Mouse (Mus musculus): ENCODE measurements around the gene Gpsm3. TPM values are rescaled to one million over a fixed set of nuclear protein-coding genes. Genes with fewer than 3 reads are reported as not detected.

Gpsm3 gene
- polyA plus RNA-seq, 1 experiment from 2014 or later, result 6.8 TPM

DNA sequence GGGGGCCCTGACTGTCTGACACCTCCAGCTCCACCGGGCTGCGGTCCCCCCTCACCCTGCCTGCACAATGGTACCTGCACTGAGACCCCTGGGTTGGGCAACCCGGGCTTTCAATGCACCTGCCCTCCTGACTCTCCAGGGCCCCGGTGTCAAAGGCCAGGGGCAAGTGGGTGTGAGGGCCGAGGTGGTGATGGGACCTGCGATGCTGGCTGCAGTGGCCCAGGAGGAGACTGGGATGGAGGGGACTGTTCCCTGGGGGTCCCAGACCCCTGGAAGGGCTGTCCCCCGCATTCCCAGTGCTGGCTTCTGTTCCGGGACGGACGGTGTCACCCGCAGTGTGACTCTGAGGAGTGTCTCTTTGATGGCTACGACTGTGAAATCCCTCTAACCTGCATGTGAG, 7.1 kb upstream of the Gpsm3 start:
- H3K4me2 ChIP-seq, result no peak overlapping the region
- 79% methylated on average over 12 of the region's 12 CpGs for WGBS
- no peak overlapping the region for H3K9ac ChIP-seq
- peaks cover 6% of the 10 kb centered on the region; the same call in 1 of the 2 replicates for H3K36me3 ChIP-seq
- no peak for ATAC-seq (ENCODE audit: extremely low read depth, insufficient number of reproducible peaks, low FRiP score, low TSS enrichment)
- H3K9me3 ChIP-seq, result no peaks in the 10 kb centered on the region
- no peak overlapping the region for H3K4me3 ChIP-seq
- H3K27me3 ChIP-seq (replicated peaks), result no peaks in the 10 kb centered on the region
- peaks cover 11% of the 10 kb centered on the region for H3K4me1 ChIP-seq
- no peak overlapping the region for H3K27ac ChIP-seq (replicated peaks)

DNA sequence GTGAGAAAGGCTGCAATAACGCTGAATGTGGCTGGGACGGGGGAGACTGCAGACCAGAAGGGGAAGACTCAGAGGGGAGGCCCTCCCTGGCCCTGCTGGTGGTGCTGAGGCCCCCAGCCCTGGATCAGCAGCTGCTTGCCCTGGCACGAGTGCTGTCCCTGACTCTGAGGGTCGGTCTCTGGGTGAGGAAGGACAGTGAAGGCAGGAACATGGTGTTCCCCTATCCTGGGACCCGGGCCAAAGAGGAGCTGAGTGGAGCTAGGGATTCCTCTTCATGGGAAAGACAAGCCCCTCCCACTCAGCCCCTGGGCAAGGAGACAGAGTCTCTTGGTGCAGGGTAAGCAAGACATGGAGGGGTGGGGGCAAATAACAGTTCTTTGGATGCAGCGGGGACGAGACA, 6.2 kb upstream of the Gpsm3 start:
- ATAC-seq (ENCODE audit: extremely low read depth, insufficient number of reproducible peaks, low FRiP score, low TSS enrichment), result no peak
- 0 out of 2 replicates have a peak, but pooled peaks cover 3% of the 10 kb centered on the region for H3K36me3 ChIP-seq
- WGBS, result 58% methylated on average over 7 of the region's 7 CpGs
- H3K4me1 ChIP-seq, result peaks cover 17% of the 10 kb centered on the region
- H3K9me3 ChIP-seq, result no peaks in the 10 kb centered on the region
- H3K4me2 ChIP-seq, result no peak overlapping the region
- H3K27me3 ChIP-seq (replicated peaks), result no peaks in the 10 kb centered on the region
- H3K27ac ChIP-seq (replicated peaks), result no peak overlapping the region
- H3K9ac ChIP-seq, result no peak overlapping the region
- no peak overlapping the region for H3K4me3 ChIP-seq

DNA sequence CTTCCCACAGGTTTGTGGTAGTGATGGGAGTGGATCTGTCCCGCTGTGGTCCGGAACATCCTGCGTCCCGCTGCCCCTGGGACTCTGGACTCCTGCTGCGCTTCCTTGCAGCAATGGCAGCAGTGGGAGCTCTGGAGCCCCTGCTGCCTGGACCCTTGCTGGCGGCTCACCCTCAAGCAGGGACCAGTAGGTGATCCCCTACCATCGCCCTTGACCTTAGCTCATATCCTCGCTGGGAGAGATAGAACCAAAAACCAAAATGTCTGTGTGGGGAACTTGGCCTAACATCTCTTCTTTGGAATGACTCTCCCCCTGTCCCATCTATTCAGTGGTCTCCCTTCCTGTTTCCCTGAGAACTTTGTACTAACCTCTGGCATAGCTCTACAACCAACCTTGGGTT, 5.8 kb upstream of the Gpsm3 start:
- ATAC-seq (ENCODE audit: extremely low read depth, insufficient number of reproducible peaks, low FRiP score, low TSS enrichment), result no peak
- Histone ChIP-seq H3K27ac (replicated peaks) (no peak overlapping the region), H3K4me2 (no peak overlapping the region), H3K9me3 (no peaks in the 10 kb centered on the region), H3K4me1 (peaks cover 22% of the 10 kb centered on the region), H3K36me3 (0 out of 2 replicates have a peak, but pooled peaks cover 3% of the 10 kb centered on the region), H3K9ac (no peak overlapping the region), H3K27me3 (replicated peaks) (no peaks in the 10 kb centered on the region), H3K4me3 (no peak overlapping the region)
- 85% methylated on average over 8 of the region's 8 CpGs for WGBS

DNA sequence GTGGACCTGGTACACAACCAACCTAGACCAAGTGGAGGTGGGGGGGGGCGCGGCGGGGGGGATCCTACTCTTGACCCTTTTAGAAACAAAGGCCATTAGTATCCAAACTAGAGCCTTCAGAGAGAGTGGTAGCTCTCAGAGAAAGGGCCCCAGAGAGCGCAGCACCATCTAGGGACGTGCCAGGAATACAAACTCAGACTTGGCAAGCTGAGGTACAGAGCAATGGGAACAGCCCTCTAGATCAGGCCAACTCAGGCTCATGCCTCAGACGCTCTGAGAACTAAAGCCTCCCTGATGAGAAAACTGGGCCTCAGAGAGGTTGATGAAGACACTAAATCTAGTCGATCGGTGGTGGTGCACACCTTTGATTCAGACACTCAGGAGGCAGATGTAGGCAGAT, 4.5 kb upstream of the Gpsm3 start:
- ATAC-seq (ENCODE audit: extremely low read depth, insufficient number of reproducible peaks, low FRiP score, low TSS enrichment), result no peak
- peaks cover 35% of the 10 kb centered on the region for H3K4me1 ChIP-seq
- no peaks in the 10 kb centered on the region for H3K27me3 ChIP-seq (replicated peaks)
- no peak overlapping the region for H3K4me2 ChIP-seq
- no peak overlapping the region for H3K9ac ChIP-seq
- 87% methylated on average over 8 of the region's 8 CpGs for WGBS
- H3K36me3 ChIP-seq, result 0 out of 2 replicates have a peak, but pooled peaks cover 3% of the 10 kb centered on the region
- no peaks in the 10 kb centered on the region for H3K9me3 ChIP-seq
- H3K4me3 ChIP-seq, result no peak overlapping the region
- no peak overlapping the region for H3K27ac ChIP-seq (replicated peaks)

DNA sequence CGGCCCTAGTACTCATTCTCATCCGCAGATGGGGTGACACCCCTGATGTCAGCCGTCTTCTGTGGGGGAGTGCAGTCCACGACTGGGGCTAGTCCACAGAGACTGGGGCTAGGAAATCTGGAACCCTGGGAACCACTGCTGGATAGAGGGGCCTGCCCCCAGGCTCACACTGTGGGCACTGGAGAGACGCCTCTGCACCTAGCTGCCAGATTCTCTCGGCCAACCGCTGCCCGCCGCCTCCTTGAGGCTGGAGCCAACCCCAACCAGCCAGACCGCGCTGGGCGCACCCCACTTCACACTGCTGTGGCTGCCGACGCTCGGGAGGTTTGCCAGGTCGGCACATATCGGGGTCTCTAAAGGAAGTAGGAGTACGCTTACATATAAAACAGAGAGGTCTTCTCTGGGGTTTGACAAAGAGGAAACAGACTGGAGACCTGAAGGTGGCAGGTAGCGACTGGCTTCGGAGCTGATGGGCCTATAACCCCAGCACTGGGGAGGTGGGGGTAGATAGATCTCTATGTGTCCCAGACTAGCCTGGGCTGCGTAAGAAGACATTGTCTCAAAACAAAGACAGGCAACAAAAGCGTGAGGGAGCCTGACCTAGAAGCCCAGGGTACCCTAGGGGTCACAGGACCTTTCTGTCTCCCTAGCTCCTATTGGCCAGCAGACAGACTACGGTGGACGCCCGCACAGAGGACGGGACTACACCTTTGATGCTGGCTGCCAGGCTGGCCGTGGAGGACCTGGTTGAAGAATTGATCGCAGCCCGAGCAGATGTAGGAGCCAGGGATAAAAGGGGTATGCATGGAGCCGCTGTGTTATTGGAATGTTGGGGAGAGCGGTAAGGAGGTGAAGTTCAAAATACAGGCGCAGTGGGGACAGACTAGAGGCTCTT, 3.5 kb upstream of the Gpsm3 start:
- Histone ChIP-seq H3K36me3 (no peaks in the 10 kb centered on the region), H3K9me3 (no peaks in the 10 kb centered on the region), H3K9ac (peak overlapping the region; percentile 97), H3K27me3 (replicated peaks) (no peaks in the 10 kb centered on the region), H3K4me2 (peak overlapping the region; percentile 91), H3K4me1 (peaks cover 45% of the 10 kb centered on the region), H3K27ac (replicated peaks) (peak overlapping the region; percentile 94), H3K4me3 (peak overlapping the region; percentile 79)
- 28% methylated on average over 32 of the region's 32 CpGs for WGBS
- ATAC-seq (ENCODE audit: extremely low read depth, insufficient number of reproducible peaks, low FRiP score, low TSS enrichment), result no peak

DNA sequence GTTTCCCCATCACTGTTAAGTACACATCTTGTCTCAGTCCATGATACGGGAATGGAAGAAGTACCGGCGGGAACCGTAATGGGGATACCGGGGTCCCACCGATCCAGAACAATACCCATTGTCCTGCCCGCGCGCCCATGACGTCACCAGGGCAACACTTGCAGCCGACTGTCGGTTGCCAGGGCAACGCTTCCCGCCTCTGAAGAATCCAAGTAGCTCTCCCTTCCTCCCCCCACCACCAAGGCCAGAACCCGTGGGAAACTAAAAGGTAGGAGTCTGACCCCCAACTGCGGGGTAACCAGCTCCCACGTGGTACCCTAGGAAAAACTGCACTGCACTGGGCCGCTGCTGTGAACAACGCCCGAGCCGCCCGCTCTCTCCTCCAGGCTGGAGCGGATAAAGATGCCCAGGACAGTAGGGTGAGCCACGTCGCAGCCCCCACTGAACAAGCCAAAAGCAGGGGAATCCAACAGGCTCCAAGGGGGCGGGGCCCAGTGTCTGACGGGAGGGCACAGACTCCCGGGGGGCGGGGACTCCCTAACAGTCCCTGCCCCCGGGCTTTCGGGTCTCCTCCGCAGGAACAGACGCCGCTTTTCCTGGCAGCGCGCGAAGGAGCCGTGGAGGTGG, 2.7 kb upstream of the Gpsm3 start:
- WGBS, result under 1% methylated on average over 38 of the region's 38 CpGs
- Histone ChIP-seq H3K36me3 (no peaks in the 10 kb centered on the region), H3K4me1 (peaks cover 51% of the 10 kb centered on the region), H3K4me3 (peak overlapping the region; percentile 79), H3K27ac (replicated peaks) (peak overlapping the region; percentile 94), H3K9ac (peak overlapping the region; percentile 97), H3K27me3 (replicated peaks) (no peaks in the 10 kb centered on the region), H3K9me3 (no peaks in the 10 kb centered on the region), H3K4me2 (peak overlapping the region; percentile 91)
- ATAC-seq (ENCODE audit: extremely low read depth, insufficient number of reproducible peaks, low FRiP score, low TSS enrichment), result peak; percentile 78

DNA sequence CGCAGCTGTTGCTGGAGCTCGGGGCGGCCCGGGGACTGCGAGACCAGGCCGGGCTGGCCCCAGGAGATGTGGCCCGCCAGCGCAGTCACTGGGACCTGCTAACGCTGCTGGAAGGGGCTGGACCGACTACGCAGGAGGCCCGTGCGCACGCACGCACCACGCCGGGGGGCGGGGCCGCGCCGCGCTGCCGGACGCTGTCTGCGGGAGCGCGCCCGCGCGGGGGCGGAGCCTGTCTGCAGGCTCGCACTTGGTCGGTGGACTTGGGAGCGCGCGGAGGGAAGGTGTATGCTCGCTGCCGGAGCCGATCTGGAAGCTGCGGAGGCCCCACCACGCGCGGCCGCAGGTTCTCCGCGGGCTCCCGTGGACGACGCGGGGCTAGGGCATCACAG, 2.2 kb upstream of the Gpsm3 start:
- peak overlapping the region; percentile 91 for H3K4me2 ChIP-seq
- peak overlapping the region; percentile 97 for H3K9ac ChIP-seq
- H3K4me1 ChIP-seq, result peaks cover 51% of the 10 kb centered on the region
- H3K36me3 ChIP-seq, result no peaks in the 10 kb centered on the region
- no peaks in the 10 kb centered on the region for H3K27me3 ChIP-seq (replicated peaks)
- H3K4me3 ChIP-seq, result peak overlapping the region; percentile 79
- no peaks in the 10 kb centered on the region for H3K9me3 ChIP-seq
- peak; percentile 80 for ATAC-seq (ENCODE audit: extremely low read depth, insufficient number of reproducible peaks, low FRiP score, low TSS enrichment)
- under 1% methylated on average over 50 of the region's 50 CpGs for WGBS
- H3K27ac ChIP-seq (replicated peaks), result peak overlapping the region; percentile 94

DNA sequence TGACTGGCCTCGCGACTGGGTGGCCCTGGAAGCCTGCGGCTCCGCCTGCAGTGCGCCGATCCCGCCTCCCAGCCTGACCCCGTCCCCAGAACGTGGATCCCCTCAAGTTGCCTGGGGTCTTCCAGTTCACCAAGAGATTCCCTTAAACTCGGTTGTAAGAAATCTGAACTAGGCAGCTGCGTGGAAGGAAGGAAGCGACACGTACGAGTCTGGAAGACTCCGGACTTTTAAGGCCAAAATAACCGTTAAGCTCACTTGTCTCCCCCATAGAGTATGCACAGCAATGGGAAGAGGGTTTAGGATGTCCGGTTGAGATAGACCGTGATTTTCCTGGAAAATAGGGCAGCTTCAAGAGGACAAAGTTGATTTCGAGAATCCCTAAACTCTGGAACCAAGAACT, 1.8 kb upstream of the Gpsm3 start:
- no peaks in the 10 kb centered on the region for H3K27me3 ChIP-seq (replicated peaks)
- H3K4me1 ChIP-seq, result peaks cover 52% of the 10 kb centered on the region
- H3K36me3 ChIP-seq, result no peaks in the 10 kb centered on the region
- WGBS, result 2% methylated on average over 19 of the region's 19 CpGs
- peak overlapping the region; percentile 91 for H3K4me2 ChIP-seq
- no peak for ATAC-seq (ENCODE audit: extremely low read depth, insufficient number of reproducible peaks, low FRiP score, low TSS enrichment)
- no peaks in the 10 kb centered on the region for H3K9me3 ChIP-seq
- peak overlapping the region; percentile 97 for H3K9ac ChIP-seq
- H3K4me3 ChIP-seq, result peak overlapping the region; percentile 79
- peak overlapping the region; percentile 94 for H3K27ac ChIP-seq (replicated peaks)

DNA sequence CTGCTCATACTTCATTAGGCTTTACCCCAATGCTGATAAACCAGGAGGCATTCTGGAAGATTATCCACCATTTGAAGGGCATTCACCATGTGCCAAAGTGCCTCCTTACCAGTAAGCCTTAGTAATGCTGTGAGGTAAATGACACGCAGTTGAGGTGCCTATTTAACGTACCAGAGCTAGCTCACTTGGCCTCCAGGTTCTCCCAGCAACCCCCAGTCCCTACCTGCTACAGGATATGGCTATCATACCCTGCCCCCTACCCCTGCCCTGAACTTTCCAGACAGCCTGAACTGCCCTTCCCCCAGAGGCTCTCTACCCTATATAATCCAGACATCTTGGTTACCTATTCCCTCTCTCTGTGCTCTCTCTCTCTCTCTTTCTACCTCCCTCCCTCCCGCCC, 839 bp upstream of the Gpsm3 start:
- peak overlapping the region; percentile 91 for H3K4me2 ChIP-seq
- H3K4me1 ChIP-seq, result peaks cover 62% of the 10 kb centered on the region
- peak overlapping the region; percentile 97 for H3K9ac ChIP-seq
- peak overlapping the region; percentile 79; the same call in 1 of the 2 replicates for H3K4me3 ChIP-seq
- H3K9me3 ChIP-seq, result no peaks in the 10 kb centered on the region
- ATAC-seq (ENCODE audit: extremely low read depth, insufficient number of reproducible peaks, low FRiP score, low TSS enrichment), result no peak
- WGBS, result 73% methylated on average over 3 of the region's 3 CpGs
- H3K27me3 ChIP-seq (replicated peaks), result no peaks in the 10 kb centered on the region
- peak overlapping the region; percentile 98; the same call in 1 of the 2 replicates for H3K27ac ChIP-seq (replicated peaks)
- H3K36me3 ChIP-seq, result peaks cover under 1% of the 10 kb centered on the region; the same call in 1 of the 2 replicates

DNA sequence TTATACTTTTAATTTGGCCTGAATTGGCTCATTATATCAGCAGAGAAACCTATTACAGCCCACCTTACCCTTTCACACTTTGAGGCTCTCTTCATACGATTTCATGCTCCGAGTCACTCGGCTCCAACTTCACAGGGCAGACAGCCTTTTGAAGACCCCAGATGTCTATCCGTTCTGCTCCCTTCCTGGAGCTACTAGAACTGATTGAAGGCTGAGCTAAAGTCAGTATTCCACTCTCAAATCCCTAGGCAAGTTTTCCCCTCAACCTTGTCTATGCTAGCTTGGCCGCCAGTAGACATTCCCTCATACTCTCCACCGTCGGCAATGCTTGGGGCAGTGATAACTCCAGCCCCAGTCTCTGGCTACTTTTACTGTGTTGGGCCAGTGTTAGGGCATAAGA, 400 bp upstream of the Gpsm3 start:
- H3K4me2 ChIP-seq, result peak overlapping the region; percentile 91
- H3K4me1 ChIP-seq, result peaks cover 66% of the 10 kb centered on the region

DNA sequence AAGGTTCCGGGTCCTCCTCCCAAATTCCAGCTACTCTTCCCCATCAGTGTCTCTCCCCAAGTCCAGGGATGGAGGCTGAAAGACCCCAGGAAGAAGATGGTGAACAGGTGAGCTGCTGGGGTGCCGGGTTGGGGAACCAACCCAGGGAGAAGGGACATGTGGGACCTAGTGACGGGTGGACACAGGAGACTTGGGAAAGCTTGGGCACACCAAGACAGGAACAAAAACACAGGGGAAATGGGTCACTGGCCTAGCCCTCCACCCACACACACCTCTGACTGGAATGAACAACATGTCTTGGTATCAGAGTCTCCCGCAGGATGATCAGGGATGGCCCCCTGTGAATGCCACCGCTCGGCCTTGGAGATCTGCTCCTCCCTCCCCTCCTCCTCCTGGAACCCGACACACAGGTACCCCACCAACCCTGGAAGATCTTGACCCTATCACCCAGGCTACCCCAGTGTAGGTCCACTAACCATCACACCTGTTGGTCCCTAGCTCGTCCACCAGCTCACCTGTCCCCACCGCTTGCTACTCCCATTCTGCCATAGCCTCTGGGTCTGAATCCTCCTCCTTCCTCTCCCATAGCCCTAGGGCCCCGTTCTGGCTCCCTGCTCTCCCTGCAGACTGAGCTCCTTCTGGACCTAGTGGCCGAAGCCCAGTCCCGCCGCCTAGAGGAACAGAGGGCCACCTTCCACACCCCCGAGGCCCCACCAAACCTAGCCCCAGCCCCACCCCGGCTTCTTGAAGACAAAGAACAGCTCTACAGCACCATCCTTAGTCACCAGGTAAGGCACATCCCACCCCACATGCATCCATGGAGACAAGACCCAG, 765 bp downstream of the Gpsm3 start:
- Histone ChIP-seq H3K4me1 (peaks cover 77% of the 10 kb centered on the region), H3K9me3 (no peaks in the 10 kb centered on the region), H3K4me2 (peak overlapping the region; percentile 91), H3K9ac (peak overlapping the region; percentile 100), H3K4me3 (peak overlapping the region; percentile 24), H3K27ac (replicated peaks) (peak overlapping the region; percentile 98), H3K27me3 (replicated peaks) (no peaks in the 10 kb centered on the region), H3K36me3 (peaks cover 16% of the 10 kb centered on the region)
- no peak for ATAC-seq (ENCODE audit: extremely low read depth, insufficient number of reproducible peaks, low FRiP score, low TSS enrichment)
- 63% methylated on average over 15 of the region's 15 CpGs for WGBS

More for the DNA sequence above, 400 bp upstream of the Gpsm3 start:
- WGBS, result 38% methylated on average over 7 of the region's 7 CpGs
- peak overlapping the region; percentile 58; the same call in 1 of the 2 replicates for H3K9ac ChIP-seq
- H3K27me3 ChIP-seq (replicated peaks), result no peaks in the 10 kb centered on the region
- H3K9me3 ChIP-seq, result no peaks in the 10 kb centered on the region
- H3K27ac ChIP-seq (replicated peaks), result peak overlapping the region; percentile 98
- peak overlapping the region; percentile 24; the same call in 1 of the 2 replicates for H3K4me3 ChIP-seq
- ATAC-seq (ENCODE audit: extremely low read depth, insufficient number of reproducible peaks, low FRiP score, low TSS enrichment), result no peak
- peaks cover 5% of the 10 kb centered on the region for H3K36me3 ChIP-seq
